Comparison of ENCODE assay signal across 18 mouse cellular contexts in the genomic region with DNA sequence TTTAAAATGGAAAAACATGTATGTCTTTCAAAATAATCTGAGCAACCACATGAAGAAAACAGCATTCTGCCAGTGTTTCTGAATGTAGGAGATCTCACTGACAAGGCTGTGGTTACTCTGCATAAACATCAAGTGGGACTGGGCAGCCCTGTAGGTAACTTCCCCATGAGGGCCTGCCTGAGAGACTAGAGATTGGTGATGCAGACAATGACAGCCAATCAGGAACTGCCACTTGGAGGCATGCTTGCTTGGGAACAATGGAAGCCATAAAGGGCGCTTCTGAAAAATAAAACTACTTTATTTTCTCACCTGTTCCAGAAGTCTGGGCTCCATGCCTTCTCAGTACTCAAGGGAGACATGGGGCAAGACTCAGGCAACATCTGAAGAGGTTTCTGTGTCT.
"Had no signal": no experiment of that assay in that cellular context is flagged by ENCODE, and none has a peak within 500 bp of the region (broad histone marks: within the 10 kb centered on the region; RNA-seq: fewer than 3 reads in every experiment).

No protein-coding gene starts in this region.

- H3K9ac ChIP-seq: lung, embryonic 14.5 days; midbrain, embryonic 12.5 days; neural tube, embryonic 13.5 days; neural tube, embryonic 15.5 days had no signal

- DNase-seq: lung, adult 18-20 months; lung, embryonic 14.5 days; lung, postnatal 10 days; lung, postnatal 4 days; midbrain, embryonic 14.5 days; retina, postnatal 1 day; right cerebral cortex, adult 18-20 months; right cerebral cortex, postnatal 25 days; right cerebral cortex, postnatal 4 days; spleen, adult 18-20 months; thymus, adult 18-20 months; thymus, postnatal 14 days; thymus, postnatal 36 days had no signal

- H3K9me3 ChIP-seq: midbrain, embryonic 12.5 days; neural tube, embryonic 13.5 days; neural tube, embryonic 15.5 days had no signal

- H3K4me3 ChIP-seq: midbrain, embryonic 10.5 days; midbrain, embryonic 12.5 days; myocyte; neural tube, embryonic 13.5 days; neural tube, embryonic 15.5 days had no signal

- H3K27me3 ChIP-seq: midbrain, embryonic 12.5 days; neural tube, embryonic 13.5 days; neural tube, embryonic 15.5 days had no signal

- H3K4me1 ChIP-seq: midbrain, embryonic 10.5 days; midbrain, embryonic 12.5 days; neural tube, embryonic 13.5 days; neural tube, embryonic 15.5 days had no signal

- H3K36me3 ChIP-seq: midbrain, embryonic 10.5 days; midbrain, embryonic 12.5 days; neural tube, embryonic 13.5 days; neural tube, embryonic 15.5 days had no signal

- H3K27ac ChIP-seq: midbrain, embryonic 10.5 days; midbrain, embryonic 12.5 days; neural tube, embryonic 13.5 days; neural tube, embryonic 15.5 days had no signal
